Mouse (Mus musculus): ENCODE data around the gene 4933427D14Rik.

DNA sequence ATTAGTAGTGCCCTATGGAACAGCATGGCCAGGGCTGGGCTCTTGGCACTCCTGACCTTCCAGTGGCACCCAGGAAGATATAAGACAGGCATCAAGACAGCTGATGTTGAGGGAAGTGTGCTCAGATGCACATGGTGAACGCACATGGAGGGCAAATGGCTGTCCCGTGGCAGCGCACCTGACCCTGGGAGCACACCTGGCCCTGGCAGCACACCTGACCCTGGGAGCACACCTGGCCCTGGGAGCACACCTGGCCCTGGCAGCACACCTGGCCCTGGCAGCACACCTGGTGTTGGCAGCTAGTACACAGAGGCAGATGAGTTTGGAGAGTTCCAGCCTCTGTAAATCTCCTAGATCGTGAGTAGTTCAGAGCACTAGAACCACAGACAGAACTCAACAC, 21.3 kb upstream of the 4933427D14Rik start:
- TF ChIP-seq CTCF (conservative IDR thresholded peaks at IDR 0.05; ENCODE audit: low read length) = no peak
- TF ChIP-seq NANOG (IDR thresholded peaks at IDR 0.05; ENCODE audit: borderline replicate concordance, low read length) = no peak
